Mouse (Mus musculus): Measurements from ENCODE around the gene Nipsnap2. TPM values are rescaled to one million over a fixed set of nuclear protein-coding genes. Genes with fewer than 3 reads are reported as not detected.
"Not testable (repeated sequence)": the region's sequence is repeated elsewhere in the genome, so short reads cannot be mapped to it uniquely, and the experiment has no call there.

Nipsnap2 gene
- 94.7 and 98.7 TPM in 2 replicates for polyA plus RNA-seq (2015; fragmentation: Nextera tagmentation; extraction: Ambion mirVana)

- H3K9ac ChIP-seq (ENCODE audit: low read length): peak within 1 kb of the TSS; percentile 93
- WGBS: under 1% methylated on average over 81 of the region's 93 CpGs
- peaks cover 18% of the 10 kb centered on the region for H3K4me1 ChIP-seq (replicated peaks; ENCODE audit: control insufficient read depth, insufficient read depth, low read length)
- H3K4me2 ChIP-seq (ENCODE audit: low read depth, low read length): peak within 1 kb of the TSS; percentile 65
- peak within 1 kb of the TSS; percentile 82 for H3K4me3 ChIP-seq (ENCODE audit: low read length)
- peak within 1 kb of the TSS; percentile 98 for H3K27ac ChIP-seq (ENCODE audit: low read length)
- H3K27me3 ChIP-seq (ENCODE audit: control insufficient read depth, insufficient read depth, low read depth, low read length): no peaks in the 10 kb centered on the region
- H3K9me3 ChIP-seq (ENCODE audit: control insufficient read depth, low read length): no peaks in the 10 kb centered on the region
- ATAC-seq (ENCODE audit: low read depth): peak; percentile 97
- peaks cover 1% of the 10 kb centered on the region; the same call in 1 of the 2 replicates for H3K36me3 ChIP-seq (ENCODE audit: control insufficient read depth, insufficient read depth, low read length)
Measured at GRCm38 (mm10) chr5:129724834-129725773, at the start of gene Nipsnap2. Gene Nipsnap2, plus strand, starts transcription at chr5:129725063.

GRCm38 (mm10) chr5:129685141-129685540 is 39.7 kb upstream of the Nipsnap2 start:
- not testable (repeated sequence) for H3K4me2 ChIP-seq (ENCODE audit: low read depth, low read length)

GRCm38 (mm10) chr5:129687621-129688020 is 37.2 kb upstream of the Nipsnap2 start:
- Histone ChIP-seq H3K4me2 (ENCODE audit: low read depth, low read length) (no peak overlapping the region), H3K4me1 (replicated peaks; ENCODE audit: control insufficient read depth, insufficient read depth, low read length) (no peaks in the 10 kb centered on the region), H3K36me3 (ENCODE audit: control insufficient read depth, insufficient read depth, low read length) (no peaks in the 10 kb centered on the region), H3K9me3 (ENCODE audit: control insufficient read depth, low read length) (no peaks in the 10 kb centered on the region), H3K4me3 (ENCODE audit: low read length) (no peak overlapping the region), H3K27ac (ENCODE audit: low read length) (no peak overlapping the region), H3K9ac (ENCODE audit: low read length) (no peak overlapping the region), H3K27me3 (ENCODE audit: control insufficient read depth, insufficient read depth, low read depth, low read length) (no peaks in the 10 kb centered on the region)
- WGBS: 73% methylated on average over 7 of the region's 7 CpGs
- no peak for ATAC-seq (ENCODE audit: low read depth)

More at GRCm38 (mm10) chr5:129685141-129685540, 39.7 kb upstream of the Nipsnap2 start:
- WGBS: 94% methylated on average over 5 of the region's 5 CpGs
- not testable (repeated sequence) for H3K9ac ChIP-seq (ENCODE audit: low read length); H3K27me3 ChIP-seq (ENCODE audit: control insufficient read depth, insufficient read depth, low read depth, low read length); ATAC-seq (ENCODE audit: low read depth); H3K4me3 ChIP-seq (ENCODE audit: low read length); H3K4me1 ChIP-seq (replicated peaks; ENCODE audit: control insufficient read depth, insufficient read depth, low read length); H3K36me3 ChIP-seq (ENCODE audit: control insufficient read depth, insufficient read depth, low read length); H3K27ac ChIP-seq (ENCODE audit: low read length); H3K9me3 ChIP-seq (ENCODE audit: control insufficient read depth, low read length)

- 75% methylated on average over 3 of the region's 3 CpGs for WGBS
- Histone ChIP-seq H3K9ac (ENCODE audit: low read length) (no peak overlapping the region), H3K27me3 (ENCODE audit: control insufficient read depth, insufficient read depth, low read depth, low read length) (no peaks in the 10 kb centered on the region), H3K4me1 (replicated peaks; ENCODE audit: control insufficient read depth, insufficient read depth, low read length) (no peaks in the 10 kb centered on the region), H3K36me3 (ENCODE audit: control insufficient read depth, insufficient read depth, low read length) (no peaks in the 10 kb centered on the region), H3K27ac (ENCODE audit: low read length) (no peak overlapping the region), H3K4me3 (ENCODE audit: low read length) (no peak overlapping the region), H3K9me3 (ENCODE audit: control insufficient read depth, low read length) (no peaks in the 10 kb centered on the region), H3K4me2 (ENCODE audit: low read depth, low read length) (no peak overlapping the region)
- no peak for ATAC-seq (ENCODE audit: low read depth)
Measured at GRCm38 (mm10) chr5:129690528-129690927, 34.3 kb upstream of the Nipsnap2 start.

- WGBS: 25% methylated on average over 2 of the region's 2 CpGs
- no peaks in the 10 kb centered on the region; the same call in 1 of the 2 replicates for H3K27me3 ChIP-seq (ENCODE audit: control insufficient read depth, insufficient read depth, low read depth, low read length)
- H3K4me2 ChIP-seq (ENCODE audit: low read depth, low read length): no peak overlapping the region
- H3K9me3 ChIP-seq (ENCODE audit: control insufficient read depth, low read length): no peaks in the 10 kb centered on the region
- H3K27ac ChIP-seq (ENCODE audit: low read length): no peak overlapping the region
- no peaks in the 10 kb centered on the region for H3K36me3 ChIP-seq (ENCODE audit: control insufficient read depth, insufficient read depth, low read length)
- H3K9ac ChIP-seq (ENCODE audit: low read length): no peak overlapping the region
- no peak for ATAC-seq (ENCODE audit: low read depth)
- no peak overlapping the region for H3K4me3 ChIP-seq (ENCODE audit: low read length)
- H3K4me1 ChIP-seq (replicated peaks; ENCODE audit: control insufficient read depth, insufficient read depth, low read length): no peaks in the 10 kb centered on the region
Measured at GRCm38 (mm10) chr5:129700506-129700905, 24.4 kb upstream of the Nipsnap2 start.

- no peaks in the 10 kb centered on the region for H3K9me3 ChIP-seq (ENCODE audit: control insufficient read depth, low read length)
- no peak overlapping the region for H3K4me3 ChIP-seq (ENCODE audit: low read length)
- no peaks in the 10 kb centered on the region for H3K4me1 ChIP-seq (replicated peaks; ENCODE audit: control insufficient read depth, insufficient read depth, low read length)
- H3K9ac ChIP-seq (ENCODE audit: low read length): no peak overlapping the region
- no peak overlapping the region for H3K4me2 ChIP-seq (ENCODE audit: low read depth, low read length)
- WGBS: 63% methylated on average over 1 of the region's 1 CpGs
- H3K27me3 ChIP-seq (ENCODE audit: control insufficient read depth, insufficient read depth, low read depth, low read length): no peaks in the 10 kb centered on the region; the same call in 1 of the 2 replicates
- H3K27ac ChIP-seq (ENCODE audit: low read length): no peak overlapping the region
- H3K36me3 ChIP-seq (ENCODE audit: control insufficient read depth, insufficient read depth, low read length): no peaks in the 10 kb centered on the region
- ATAC-seq (ENCODE audit: low read depth): no peak
Measured at GRCm38 (mm10) chr5:129701706-129702105, 23.2 kb upstream of the Nipsnap2 start.

- H3K36me3 ChIP-seq (ENCODE audit: control insufficient read depth, insufficient read depth, low read length): no peaks in the 10 kb centered on the region
- H3K4me2 ChIP-seq (ENCODE audit: low read depth, low read length): no peak overlapping the region
- H3K27me3 ChIP-seq (ENCODE audit: control insufficient read depth, insufficient read depth, low read depth, low read length): no peaks in the 10 kb centered on the region; the same call in 1 of the 2 replicates
- ATAC-seq (ENCODE audit: low read depth): no peak
- H3K9ac ChIP-seq (ENCODE audit: low read length): no peak overlapping the region
- no peak overlapping the region for H3K27ac ChIP-seq (ENCODE audit: low read length)
- no peak overlapping the region for H3K4me3 ChIP-seq (ENCODE audit: low read length)
- H3K4me1 ChIP-seq (replicated peaks; ENCODE audit: control insufficient read depth, insufficient read depth, low read length): no peaks in the 10 kb centered on the region
- H3K9me3 ChIP-seq (ENCODE audit: control insufficient read depth, low read length): no peaks in the 10 kb centered on the region
Measured at GRCm38 (mm10) chr5:129703368-129703767, 21.5 kb upstream of the Nipsnap2 start.

GRCm38 (mm10) chr5:129708412-129708811 is 16.5 kb upstream of the Nipsnap2 start, which contains the start of gene Sept14:
Gene Sept14, minus strand, starts transcription at chr5:129708512.
- 51% methylated on average over 2 of the region's 2 CpGs for WGBS
- no peak within 1 kb of the TSS for H3K4me2 ChIP-seq (ENCODE audit: low read depth, low read length)
- no peak for ATAC-seq (ENCODE audit: low read depth)

GRCm38 (mm10) chr5:129715326-129715861 is 9.5 kb upstream of the Nipsnap2 start, which contains the start of gene Mrps17:
Gene Mrps17, plus strand, starts transcription at chr5:129715497.
- H3K9ac ChIP-seq (ENCODE audit: low read length): peak within 1 kb of the TSS; percentile 83
- peaks cover 31% of the 10 kb centered on the region for H3K36me3 ChIP-seq (ENCODE audit: control insufficient read depth, insufficient read depth, low read length)
- peak within 1 kb of the TSS; percentile 76 for H3K4me3 ChIP-seq (ENCODE audit: low read length)
- 0% methylated on average over 33 of the region's 33 CpGs for WGBS
- peak within 1 kb of the TSS; percentile 79 for H3K4me2 ChIP-seq (ENCODE audit: low read depth, low read length)
- H3K27ac ChIP-seq (ENCODE audit: low read length): peak within 1 kb of the TSS; percentile 38; the same call in 1 of the 2 replicates
- H3K27me3 ChIP-seq (ENCODE audit: control insufficient read depth, insufficient read depth, low read depth, low read length): no peaks in the 10 kb centered on the region
- ATAC-seq (ENCODE audit: low read depth): peak; percentile 99
- H3K4me1 ChIP-seq (replicated peaks; ENCODE audit: control insufficient read depth, insufficient read depth, low read length): peaks cover 6% of the 10 kb centered on the region
- H3K9me3 ChIP-seq (ENCODE audit: control insufficient read depth, low read length): no peaks in the 10 kb centered on the region

More at GRCm38 (mm10) chr5:129708412-129708811, 16.5 kb upstream of the Nipsnap2 start, which contains the start of gene Sept14:
- Histone ChIP-seq H3K9me3 (ENCODE audit: control insufficient read depth, low read length) (no peaks in the 10 kb centered on the region), H3K4me3 (ENCODE audit: low read length) (no peak within 1 kb of the TSS), H3K27me3 (ENCODE audit: control insufficient read depth, insufficient read depth, low read depth, low read length) (no peaks in the 10 kb centered on the region), H3K4me1 (replicated peaks; ENCODE audit: control insufficient read depth, insufficient read depth, low read length) (no peaks in the 10 kb centered on the region), H3K9ac (ENCODE audit: low read length) (no peak within 1 kb of the TSS), H3K27ac (ENCODE audit: low read length) (no peak within 1 kb of the TSS), H3K36me3 (ENCODE audit: control insufficient read depth, insufficient read depth, low read length) (no peaks in the 10 kb centered on the region)

Measured in lung, embryonic 16.5 days (tissue).